Comparison of ENCODE assay signal across 22 mouse cellular contexts in genomic region chr4:43598200-43598599, GRCm38 (mm10). TPM values are rescaled to one million over a fixed set of nuclear protein-coding genes. Genes with fewer than 3 reads are reported as not detected.
A peak's percentile ranks its signal among the peaks of the same experiment; 100 is the strongest.
DNase-seq lines count a peak whose midpoint lies in the region; ATAC-seq and TF ChIP-seq lines count a peak whose summit lies in the region.
"Had no signal": no experiment of that assay in that cellular context is flagged by ENCODE, and none has a peak within 500 bp of the region (broad histone marks: within the 10 kb centered on the region; RNA-seq: fewer than 3 reads in every experiment).

No protein-coding gene starts in this region.

- no peak overlapping the region for H3K27ac ChIP-seq in midbrain, embryonic 11.5 days (ENCODE audit: low read depth, low read length)
- H3K27ac ChIP-seq in midbrain, embryonic 10.5 days (replicated peaks) = no peak overlapping the region
- H3K27ac ChIP-seq in MEL (ENCODE audit: control insufficient read depth, low read depth, low read length) = peak overlapping the region; percentile 53
- H3K27ac ChIP-seq in intestine, embryonic 16.5 days (ENCODE audit: low read length) = no peak overlapping the region
- peak overlapping the region; percentile 80 for H3K27ac ChIP-seq in liver, postnatal 0 days (ENCODE audit: low read depth)
- H3K27ac ChIP-seq in left cerebral cortex, adult 2 months = no peak overlapping the region
- no peak overlapping the region for H3K27ac ChIP-seq in hindbrain, embryonic 10.5 days
- H3K27ac ChIP-seq: embryonic facial prominence, embryonic 13.5 days; hindbrain, embryonic 15.5 days; midbrain, embryonic 13.5 days; neural tube, embryonic 15.5 days had no signal

- peak; percentile 75 to 87 for TF ChIP-seq EP300 in MEL (IDR thresholded peaks at IDR 0.05; ENCODE audit: low read depth in 1 of 2, low read length in 2 of 2)
- peak; percentile 98 for TF ChIP-seq EP300 in liver, postnatal 0 days (IDR thresholded peaks at IDR 0.05; ENCODE audit: low read depth)

- no peaks in the 10 kb centered on the region for H3K4me1 ChIP-seq in midbrain, embryonic 11.5 days (ENCODE audit: control insufficient read depth, insufficient read depth, low read length)
- peaks cover 4% of the 10 kb centered on the region; the same call in 1 of the 2 replicates for H3K4me1 ChIP-seq in midbrain, embryonic 10.5 days
- peaks cover 27 to 31% of the 10 kb centered on the region in 2 experiments for H3K4me1 ChIP-seq in MEL (ENCODE audit: control insufficient read depth in 1 of 2, insufficient read depth in 2 of 2, low read length in 2 of 2)
- no peaks in the 10 kb centered on the region for H3K4me1 ChIP-seq in intestine, embryonic 16.5 days (ENCODE audit: control insufficient read depth, insufficient read depth, low read length)
- H3K4me1 ChIP-seq in liver, postnatal 0 days (ENCODE audit: insufficient read depth) = peaks cover 11% of the 10 kb centered on the region
- 0 out of 2 replicates have a peak, but pooled peaks cover 3% of the 10 kb centered on the region for H3K4me1 ChIP-seq in hindbrain, embryonic 10.5 days (replicated peaks)
- H3K4me1 ChIP-seq: embryonic facial prominence, embryonic 13.5 days; heart, embryonic 12.5 days; hindbrain, embryonic 15.5 days; midbrain, embryonic 13.5 days; neural tube, embryonic 15.5 days had no signal

- DNase-seq in midbrain, embryonic 11.5 days (ENCODE audit: low spot score, missing footprints) = peak; percentile 31
- no peak for DNase-seq in midbrain, embryonic 10.5 days (ENCODE audit: low spot score)
- DNase-seq in MEL (ENCODE audit: low read depth, low spot score) = peak; percentile 77
- DNase-seq in liver, postnatal 0 days = no peak
- DNase-seq in left cerebral cortex, adult 2 months (ENCODE audit: extremely low spot score in 1 of 2, low spot score in 2 of 2) = no peak
- DNase-seq in layer of hippocampus, adult 9-10 months (ENCODE audit: low spot score) = no peak
- DNase-seq in hindbrain, embryonic 10.5 days (ENCODE audit: low spot score) = no peak
- DNase-seq: adrenal gland, adult 8-10 months; cerebellum, adult 2 months; gastrocnemius, postnatal 36 days; kidney, adult 2 months; left cerebral cortex, postnatal 4 days; lung, adult 2 months; lung, postnatal 36 days; right cerebral cortex, postnatal 4 days had no signal

- intact Hi-C loops in left cerebral cortex, adult 2 months (cut with DNase I) = no loop called here

- TF ChIP-seq CTCF in MEL (IDR thresholded peaks at IDR 0.05 in 2 of 3, conservative IDR thresholded peaks at IDR 0.05 in 1 of 3; ENCODE audit: control insufficient read depth in 1 of 3, insufficient read depth in 1 of 3, low read depth in 2 of 3, low read length in 3 of 3, poor library complexity in 1 of 3, severe bottlenecking in 1 of 3) = no peak
- no peak for TF ChIP-seq CTCF in liver, postnatal 0 days (IDR thresholded peaks at IDR 0.05; ENCODE audit: low read depth)
- TF ChIP-seq CTCF in left cerebral cortex, adult 2 months (IDR thresholded peaks at IDR 0.05) = no peak

- H3K27me3 ChIP-seq in midbrain, embryonic 11.5 days (ENCODE audit: control insufficient read depth, insufficient read depth, low read length) = no peaks in the 10 kb centered on the region
- H3K27me3 ChIP-seq in midbrain, embryonic 10.5 days (ENCODE audit: low read depth, poor library complexity, severe bottlenecking) = no peaks in the 10 kb centered on the region
- H3K27me3 ChIP-seq in MEL (ENCODE audit: control insufficient read depth in 1 of 2, insufficient read depth in 2 of 2, low read length in 2 of 2) = no peaks in the 10 kb centered on the region
- no peaks in the 10 kb centered on the region for H3K27me3 ChIP-seq in intestine, embryonic 16.5 days (replicated peaks; ENCODE audit: control insufficient read depth, insufficient read depth, low read length)
- no peaks in the 10 kb centered on the region for H3K27me3 ChIP-seq in liver, postnatal 0 days (ENCODE audit: insufficient read depth, low read length)
- H3K27me3 ChIP-seq in hindbrain, embryonic 10.5 days (ENCODE audit: insufficient read depth, poor library complexity, severe bottlenecking) = no peaks in the 10 kb centered on the region
- H3K27me3 ChIP-seq: embryonic facial prominence, embryonic 13.5 days; heart, embryonic 12.5 days; hindbrain, embryonic 15.5 days; midbrain, embryonic 13.5 days; neural tube, embryonic 15.5 days had no signal

- no peak overlapping the region for H3K4me3 ChIP-seq in midbrain, embryonic 11.5 days (ENCODE audit: low read depth, low read length)
- no peak overlapping the region for H3K4me3 ChIP-seq in midbrain, embryonic 10.5 days
- H3K4me3 ChIP-seq in MEL (ENCODE audit: control insufficient read depth in 1 of 2, insufficient read depth in 1 of 2, low read depth in 2 of 2, low read length in 2 of 2) = no peak overlapping the region
- no peak overlapping the region for H3K4me3 ChIP-seq in intestine, embryonic 16.5 days (ENCODE audit: low read length)
- H3K4me3 ChIP-seq in liver, postnatal 0 days (ENCODE audit: low read depth, low read length) = no peak overlapping the region
- H3K4me3 ChIP-seq in left cerebral cortex, adult 2 months = no peak overlapping the region
- H3K4me3 ChIP-seq in hindbrain, embryonic 10.5 days = no peak overlapping the region
- H3K4me3 ChIP-seq: embryonic facial prominence, embryonic 13.5 days; heart, embryonic 12.5 days; hindbrain, embryonic 15.5 days; midbrain, embryonic 13.5 days; neural tube, embryonic 15.5 days had no signal

- no peak for TF ChIP-seq RAD21 in MEL (IDR thresholded peaks at IDR 0.05; ENCODE audit: low read depth, low read length)

- H3K4me2 ChIP-seq in midbrain, embryonic 11.5 days = no peak overlapping the region
- H3K4me2 ChIP-seq in intestine, embryonic 16.5 days (ENCODE audit: low read depth, low read length) = no peak overlapping the region
- peak overlapping the region; percentile 35 for H3K4me2 ChIP-seq in liver, postnatal 0 days (ENCODE audit: low read depth, low read length)
- H3K4me2 ChIP-seq: embryonic facial prominence, embryonic 13.5 days; heart, embryonic 12.5 days; hindbrain, embryonic 15.5 days; midbrain, embryonic 13.5 days; neural tube, embryonic 15.5 days had no signal

- no peak overlapping the region for H3K9ac ChIP-seq in midbrain, embryonic 11.5 days (ENCODE audit: low read length)
- no peak overlapping the region for H3K9ac ChIP-seq in MEL (ENCODE audit: control insufficient read depth, low read depth, low read length, poor library complexity, severe bottlenecking)
- H3K9ac ChIP-seq in intestine, embryonic 16.5 days (ENCODE audit: low read depth, low read length) = no peak overlapping the region
- H3K9ac ChIP-seq in liver, postnatal 0 days (replicated peaks) = no peak overlapping the region
- H3K9ac ChIP-seq: embryonic facial prominence, embryonic 13.5 days; heart, embryonic 12.5 days; hindbrain, embryonic 15.5 days; midbrain, embryonic 13.5 days; neural tube, embryonic 15.5 days had no signal

- no peaks in the 10 kb centered on the region for H3K9me3 ChIP-seq in midbrain, embryonic 11.5 days (ENCODE audit: control insufficient read depth, low read length)
- H3K9me3 ChIP-seq in midbrain, embryonic 10.5 days (replicated peaks) = no peaks in the 10 kb centered on the region
- H3K9me3 ChIP-seq in MEL (replicated peaks; ENCODE audit: insufficient read depth, low read length) = no peaks in the 10 kb centered on the region
- H3K9me3 ChIP-seq in intestine, embryonic 16.5 days (ENCODE audit: control insufficient read depth, low read length) = no peaks in the 10 kb centered on the region
- H3K9me3 ChIP-seq in liver, postnatal 0 days (ENCODE audit: low read length) = no peaks in the 10 kb centered on the region
- H3K9me3 ChIP-seq in hindbrain, embryonic 10.5 days = no peaks in the 10 kb centered on the region
- H3K9me3 ChIP-seq: embryonic facial prominence, embryonic 13.5 days; heart, embryonic 12.5 days; hindbrain, embryonic 15.5 days; midbrain, embryonic 13.5 days; neural tube, embryonic 15.5 days had no signal

- ATAC-seq in midbrain, embryonic 11.5 days (ENCODE audit: low FRiP score) = no peak
- ATAC-seq in intestine, embryonic 16.5 days = 0 out of 2 replicates have a peak, but pooled peaks have one; percentile 46
- peak; percentile 83 for ATAC-seq in liver, postnatal 0 days
- ATAC-seq: midbrain, embryonic 13.5 days had no signal

- TF ChIP-seq POLR2A in MEL (IDR thresholded peaks at IDR 0.05; ENCODE audit: control insufficient read depth in 1 of 2, insufficient read depth in 1 of 2, low read depth in 1 of 2, low read length in 2 of 2, poor library complexity in 1 of 2) = no peak

- H3K36me3 ChIP-seq in midbrain, embryonic 11.5 days (ENCODE audit: control insufficient read depth, insufficient read depth, low read length) = no peaks in the 10 kb centered on the region
- H3K36me3 ChIP-seq in midbrain, embryonic 10.5 days = no peaks in the 10 kb centered on the region
- peaks cover 0 to 38% of the 10 kb centered on the region in 2 experiments; a peak in 2 of 4 replicates for H3K36me3 ChIP-seq in MEL (ENCODE audit: control insufficient read depth in 1 of 2, insufficient read depth in 2 of 2, low read length in 2 of 2)
- H3K36me3 ChIP-seq in intestine, embryonic 16.5 days (ENCODE audit: control insufficient read depth, insufficient read depth, low read length) = no peaks in the 10 kb centered on the region
- no peaks in the 10 kb centered on the region for H3K36me3 ChIP-seq in liver, postnatal 0 days (replicated peaks; ENCODE audit: insufficient read depth, low read length)
- H3K36me3 ChIP-seq in hindbrain, embryonic 10.5 days = no peaks in the 10 kb centered on the region
- H3K36me3 ChIP-seq: embryonic facial prominence, embryonic 13.5 days; heart, embryonic 12.5 days; hindbrain, embryonic 15.5 days; midbrain, embryonic 13.5 days; neural tube, embryonic 15.5 days had no signal

- no peaks in the 10 kb centered on the region for H3K79me2 ChIP-seq in MEL (ENCODE audit: control insufficient read depth, insufficient read depth, low read length, poor library complexity)

- WGBS in midbrain, embryonic 11.5 days = 84% methylated on average over 4 of the region's 4 CpGs
- WGBS in midbrain, embryonic 10.5 days = 87% methylated on average over 4 of the region's 4 CpGs
- 86% methylated on average over 4 of the region's 4 CpGs for WGBS in intestine, embryonic 16.5 days
- WGBS in liver, postnatal 0 days (ENCODE audit: insufficient replicate concordance) = 49% methylated on average over 4 of the region's 4 CpGs
- WGBS in hindbrain, embryonic 10.5 days = 85% methylated on average over 4 of the region's 4 CpGs

RNA-seq across cellular contexts. Expression of gene Msmp, which starts 13.9 kb away (rescaled TPM):
- 0.63 TPM in 1 of 2 replicates, not detected in the other for polyA plus RNA-seq in midbrain, embryonic 11.5 days (2014; fragmentation: Nextera tagmentation; extraction: Ambion mirVana)
- polyA plus RNA-seq in midbrain, embryonic 10.5 days (2016; fragmentation: Nextera tagmentation; extraction: Ambion mirVana) = 0.32 and 0.74 TPM in 2 replicates
- total RNA-seq in MEL (2012; rRNA removed) = 0.73 and 1.0 TPM in 2 replicates
- 1 to 10 TPM in 1 of 2 experiments, not detected in 1; 2.5 TPM for polyA plus RNA-seq in MEL (2012; ENCODE audit: insufficient read depth in 1 of 2, insufficient read length in 2 of 2, low read depth in 1 of 2, low replicate concordance in 2 of 2, missing spikeins in 1 of 2)
- polyA plus RNA-seq in intestine, embryonic 16.5 days (2015; fragmentation: Nextera tagmentation; extraction: Ambion mirVana) = 1.0 TPM in 1 of 2 replicates, not detected in the other
- 0.96 TPM in 1 of 2 replicates, not detected in the other for polyA plus RNA-seq in liver, postnatal 0 days (2015; fragmentation: Nextera tagmentation; extraction: Ambion mirVana)
- total RNA-seq in left cerebral cortex, adult 2 months (2021) = not detected
- 0.88 and 1.0 TPM in 2 replicates for polyA plus RNA-seq in hindbrain, embryonic 10.5 days (2016; fragmentation: Nextera tagmentation; extraction: Ambion mirVana)
- total RNA-seq: left cerebral cortex, postnatal 4 days had no signal
- polyA plus RNA-seq: cerebellum, adult 2 months; large intestine, adult 2 months had no signal

RNA-seq across cellular contexts. Expression of gene Gba2, which starts 19.5 kb away (rescaled TPM):
- 24.5 and 26.1 TPM in 2 replicates for polyA plus RNA-seq in midbrain, embryonic 11.5 days (2014; fragmentation: Nextera tagmentation; extraction: Ambion mirVana)
- polyA plus RNA-seq in midbrain, embryonic 10.5 days (2016; fragmentation: Nextera tagmentation; extraction: Ambion mirVana) = 26.7 and 31.6 TPM in 2 replicates
- 5.7 and 6.2 TPM in 2 replicates for total RNA-seq in MEL (2012; rRNA removed)
- polyA plus RNA-seq in MEL (2012; ENCODE audit: insufficient read depth in 1 of 2, insufficient read length in 2 of 2, low read depth in 1 of 2, low replicate concordance in 2 of 2, missing spikeins in 1 of 2) = 10 to 100 TPM in 1 of 2 experiments, not detected in 1; 24.9 TPM
- polyA plus RNA-seq in intestine, embryonic 16.5 days (2015; fragmentation: Nextera tagmentation; extraction: Ambion mirVana) = 12.5 and 12.9 TPM in 2 replicates
- 7.3 and 8.4 TPM in 2 replicates for polyA plus RNA-seq in liver, postnatal 0 days (2015; fragmentation: Nextera tagmentation; extraction: Ambion mirVana)
- total RNA-seq in left cerebral cortex, adult 2 months (2021) = 10 to 100 TPM; 69.2 to 70.6 TPM
- 28.0 and 36.3 TPM in 2 replicates for polyA plus RNA-seq in hindbrain, embryonic 10.5 days (2016; fragmentation: Nextera tagmentation; extraction: Ambion mirVana)

RNA-seq across cellular contexts. Expression of gene Rgp1, which starts 19.7 kb away (rescaled TPM):
- polyA plus RNA-seq in midbrain, embryonic 11.5 days (2014; fragmentation: Nextera tagmentation; extraction: Ambion mirVana) = 22.0 and 25.2 TPM in 2 replicates
- polyA plus RNA-seq in midbrain, embryonic 10.5 days (2016; fragmentation: Nextera tagmentation; extraction: Ambion mirVana) = 20.7 and 21.0 TPM in 2 replicates
- 14.3 and 17.1 TPM in 2 replicates for total RNA-seq in MEL (2012; rRNA removed)
- polyA plus RNA-seq in MEL (2012; ENCODE audit: insufficient read depth in 1 of 2, insufficient read length in 2 of 2, low read depth in 1 of 2, low replicate concordance in 2 of 2, missing spikeins in 1 of 2) = 10 to 100 TPM in 1 of 2 experiments, not detected in 1; 47.6 TPM
- 18.2 and 19.5 TPM in 2 replicates for polyA plus RNA-seq in intestine, embryonic 16.5 days (2015; fragmentation: Nextera tagmentation; extraction: Ambion mirVana)
- polyA plus RNA-seq in liver, postnatal 0 days (2015; fragmentation: Nextera tagmentation; extraction: Ambion mirVana) = 6.3 and 7.3 TPM in 2 replicates
- total RNA-seq in left cerebral cortex, adult 2 months (2021) = 10 to 100 TPM; 49.6 to 55.4 TPM
- 20.3 and 25.6 TPM in 2 replicates for polyA plus RNA-seq in hindbrain, embryonic 10.5 days (2016; fragmentation: Nextera tagmentation; extraction: Ambion mirVana)

RNA-seq across cellular contexts. Expression of gene Npr2, which starts 33.5 kb away (rescaled TPM):
- 14.0 and 15.5 TPM in 2 replicates for polyA plus RNA-seq in midbrain, embryonic 11.5 days (2014; fragmentation: Nextera tagmentation; extraction: Ambion mirVana)
- polyA plus RNA-seq in midbrain, embryonic 10.5 days (2016; fragmentation: Nextera tagmentation; extraction: Ambion mirVana) = 11.7 and 14.3 TPM in 2 replicates
- total RNA-seq in MEL (2012; rRNA removed) = 0.27 and 0.49 TPM in 2 replicates
- polyA plus RNA-seq in MEL (2012; ENCODE audit: insufficient read depth in 1 of 2, insufficient read length in 2 of 2, low read depth in 1 of 2, low replicate concordance in 2 of 2, missing spikeins in 1 of 2) = 1 to 10 TPM in 1 of 2 experiments, not detected in 1; 2.3 TPM
- 4.9 and 6.2 TPM in 2 replicates for polyA plus RNA-seq in intestine, embryonic 16.5 days (2015; fragmentation: Nextera tagmentation; extraction: Ambion mirVana)
- 0.54 and 0.82 TPM in 2 replicates for polyA plus RNA-seq in liver, postnatal 0 days (2015; fragmentation: Nextera tagmentation; extraction: Ambion mirVana)
- total RNA-seq in left cerebral cortex, adult 2 months (2021) = 10 to 100 TPM; 60.9 to 62.0 TPM
- 22.4 and 26.5 TPM in 2 replicates for polyA plus RNA-seq in hindbrain, embryonic 10.5 days (2016; fragmentation: Nextera tagmentation; extraction: Ambion mirVana)

RNA-seq across cellular contexts. Expression of gene Tln1, which starts 35.7 kb away (rescaled TPM):
- 38.4 and 40.4 TPM in 2 replicates for polyA plus RNA-seq in midbrain, embryonic 11.5 days (2014; fragmentation: Nextera tagmentation; extraction: Ambion mirVana)
- 43.3 and 47.2 TPM in 2 replicates for polyA plus RNA-seq in midbrain, embryonic 10.5 days (2016; fragmentation: Nextera tagmentation; extraction: Ambion mirVana)
- 106 and 112 TPM in 2 replicates for total RNA-seq in MEL (2012; rRNA removed)
- 100 to 1,000 TPM in 1 of 2 experiments, 10 to 100 TPM in 1; 22.9 to 146 TPM for polyA plus RNA-seq in MEL (2012; ENCODE audit: insufficient read depth in 1 of 2, insufficient read length in 2 of 2, low read depth in 1 of 2, low replicate concordance in 2 of 2, missing spikeins in 1 of 2)
- polyA plus RNA-seq in intestine, embryonic 16.5 days (2015; fragmentation: Nextera tagmentation; extraction: Ambion mirVana) = 41.2 and 41.9 TPM in 2 replicates
- polyA plus RNA-seq in liver, postnatal 0 days (2015; fragmentation: Nextera tagmentation; extraction: Ambion mirVana) = 30.0 and 34.2 TPM in 2 replicates
- 10 to 100 TPM; 50.7 to 52.2 TPM for total RNA-seq in left cerebral cortex, adult 2 months (2021)
- polyA plus RNA-seq in hindbrain, embryonic 10.5 days (2016; fragmentation: Nextera tagmentation; extraction: Ambion mirVana) = 52.8 and 58.9 TPM in 2 replicates

Comparison
In these comparisons a context has a peak if more than half of its experiments do, and no peak if none do; other contexts are left out.
1. DNase-seq: peak in midbrain, embryonic 11.5 days (single experiment) and MEL (single experiment); none in midbrain, embryonic 10.5 days (single experiment), liver, postnatal 0 days (single experiment), left cerebral cortex, adult 2 months (0 of 2), layer of hippocampus, adult 9-10 months (single experiment) and hindbrain, embryonic 10.5 days (single experiment).
2. H3K27ac ChIP-seq: peak in MEL (single experiment) and liver, postnatal 0 days (single experiment); none in midbrain, embryonic 11.5 days (single experiment), midbrain, embryonic 10.5 days (single experiment), intestine, embryonic 16.5 days (single experiment), left cerebral cortex, adult 2 months (single experiment) and hindbrain, embryonic 10.5 days (single experiment).